Mouse (Mus musculus) neural tube, embryonic 15.5 days (tissue): ENCODE measurements around the gene Gm17581. TPM values are rescaled to one million over a fixed set of nuclear protein-coding genes. Genes with fewer than 3 reads are reported as not detected.
A peak's percentile ranks its signal among the peaks of the same experiment; 100 is the strongest.
"Not testable (repeated sequence)": the region's sequence is repeated elsewhere in the genome, so short reads cannot be mapped to it uniquely, and the experiment has no call there.

Experiments
- ATAC-seq: fragments of 200-750 bp; cut with Nextera tagmentation; 2 replicates; pipeline ENCODE4 v1.8.0; 2017; ENCODE audit warnings: mild to moderate bottlenecking, moderate TSS enrichment, moderate library complexity; ENCODE audit not compliant: low FRiP score
- H3K27ac ChIP-seq: fragments of 300-500 bp; sonication (generic); replicated peaks from 2 replicates; pipeline ENCODE4 v1.5.1; 2015; ENCODE audit warnings: mild to moderate bottlenecking, inconsistent platforms
- H3K27me3 ChIP-seq: fragments of 300-500 bp; sonication (generic); replicated peaks from 2 replicates; pipeline ENCODE4 v1.6.1; 2015; ENCODE audit warnings: inconsistent platforms
- H3K36me3 ChIP-seq: fragments of 300-500 bp; sonication (generic); 2 replicates; pipeline ENCODE4 v1.6.1; 2015; ENCODE audit warnings: inconsistent platforms
- H3K4me1 ChIP-seq: fragments of 300-500 bp; sonication (generic); 2 replicates; pipeline ENCODE4 v1.6.1; 2015; ENCODE audit warnings: inconsistent platforms
- H3K4me2 ChIP-seq: fragments of 300-500 bp; sonication (generic); 2 replicates; pipeline ENCODE4 v1.6.1; 2015; ENCODE audit warnings: inconsistent platforms, mild to moderate bottlenecking, moderate library complexity
- H3K4me3 ChIP-seq: fragments of 300-500 bp; sonication (generic); replicated peaks from 2 replicates; pipeline ENCODE4 v1.5.1; 2015; ENCODE audit warnings: mild to moderate bottlenecking, inconsistent platforms
- H3K9ac ChIP-seq: fragments of 300-500 bp; sonication (generic); replicated peaks from 2 replicates; pipeline ENCODE4 v1.6.1; 2015; ENCODE audit warnings: mild to moderate bottlenecking, inconsistent platforms
- H3K9me3 ChIP-seq: fragments of 300-500 bp; sonication (generic); replicated peaks from 2 replicates; pipeline ENCODE4 v1.6.1; 2016; ENCODE audit warnings: inconsistent platforms
- WGBS: fragments of 180-500 bp; shearing (Covaris S2); methylation state at CpG from one replicate; pipeline ENCODE4 v1.1.7; 2015; ENCODE audit warnings: mixed read lengths; 5-methylcytosine and 5-hydroxymethylcytosine counted together
- polyA plus RNA-seq: library from polyadenylated mRNA; unstranded; fragments of >200 nt; fragmentation: Nextera tagmentation; extraction: Ambion mirVana; gene quantifications from 2 replicates; pipeline ENCODE4 v1.2.1, GENCODE M21; 2015

Gene Gm17581
- not detected in 2 replicates for polyA plus RNA-seq

DNA sequence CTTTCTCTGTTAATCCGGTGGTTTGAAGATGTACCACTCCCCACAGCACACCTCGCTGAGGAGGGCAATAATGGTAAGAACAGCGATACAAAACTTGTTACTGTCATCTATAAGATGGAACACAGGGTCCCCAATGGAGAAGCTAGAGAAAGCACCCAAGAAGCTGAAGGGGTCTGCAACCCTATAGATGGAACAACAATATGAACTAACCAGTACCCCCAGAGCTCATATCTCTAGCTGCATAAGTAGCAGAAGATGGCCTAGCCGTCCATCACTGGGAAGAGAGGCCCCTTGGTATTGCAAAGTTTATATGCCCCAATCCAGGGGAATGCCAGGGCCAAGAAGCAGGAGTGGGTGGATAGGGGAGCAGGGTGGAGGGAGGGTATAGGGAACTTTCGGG lies at the start of gene Gm17581:
Gene Gm17581, minus strand, starts transcription at position 101 of the 400 bp plus-strand sequence.
- H3K27me3 ChIP-seq, H3K4me3 ChIP-seq, H3K9ac ChIP-seq, H3K4me2 ChIP-seq, H3K27ac ChIP-seq, ATAC-seq, H3K4me1 ChIP-seq, H3K9me3 ChIP-seq, H3K36me3 ChIP-seq: not testable (repeated sequence)
- 87% methylated on average over 5 of the region's 5 CpGs for WGBS

- Histone ChIP-seq H3K9ac (no peak overlapping the region), H3K27ac (no peak overlapping the region), H3K36me3 (no peaks in the 10 kb centered on the region), H3K4me3 (no peak overlapping the region), H3K9me3 (no peaks in the 10 kb centered on the region), H3K4me2 (no peak overlapping the region), H3K4me1 (peaks cover 5% of the 10 kb centered on the region; the same call in 1 of the 2 replicates), H3K27me3 (no peaks in the 10 kb centered on the region)
- WGBS = 68% methylated on average over 6 of the region's 6 CpGs
- ATAC-seq = no peak
Observed at GRCm38 (mm10) chr2:155784534-155784933, 48.9 kb upstream of the Gm17581 start.

- no peak overlapping the region for H3K27ac ChIP-seq
- no peak overlapping the region for H3K9ac ChIP-seq
- H3K4me3 ChIP-seq = no peak overlapping the region
- no peaks in the 10 kb centered on the region for H3K36me3 ChIP-seq
- H3K4me1 ChIP-seq = peaks cover 45% of the 10 kb centered on the region
- ATAC-seq = no peak
- WGBS = 79% methylated on average over 3 of the region's 3 CpGs
- 0 out of 2 replicates have a peak, but pooled peaks cover 2% of the 10 kb centered on the region for H3K27me3 ChIP-seq
- H3K4me2 ChIP-seq = no peak overlapping the region
- H3K9me3 ChIP-seq = no peaks in the 10 kb centered on the region
Observed at GRCm38 (mm10) chr2:155779506-155779905, 43.8 kb upstream of the Gm17581 start.

DNA sequence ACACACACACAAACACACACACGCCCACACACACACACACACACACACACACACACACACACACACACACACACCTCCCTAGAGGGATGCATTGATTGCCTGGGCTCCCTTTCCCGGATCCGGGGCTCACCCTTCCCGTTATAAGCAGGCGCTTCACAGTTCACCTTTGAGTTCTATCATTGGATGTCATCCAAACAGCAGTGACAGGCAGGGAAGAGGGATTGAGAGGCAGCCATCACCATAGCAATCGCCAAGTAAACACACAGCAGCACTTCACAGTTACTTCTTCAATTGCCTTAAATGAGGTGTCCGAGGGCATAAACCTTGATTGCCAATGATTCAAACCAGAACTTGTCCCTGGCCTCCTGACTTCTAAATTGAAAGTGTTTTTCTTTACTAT lies 43.4 kb upstream of the Gm17581 start:
- Histone ChIP-seq H3K4me2 (no peak overlapping the region), H3K27me3 (0 out of 2 replicates have a peak, but pooled peaks cover 6% of the 10 kb centered on the region), H3K4me3 (no peak overlapping the region), H3K9me3 (no peaks in the 10 kb centered on the region), H3K9ac (no peak overlapping the region), H3K4me1 (peaks cover 47% of the 10 kb centered on the region), H3K27ac (no peak overlapping the region), H3K36me3 (no peaks in the 10 kb centered on the region)
- 40% methylated on average over 7 of the region's 7 CpGs for WGBS
- no peak for ATAC-seq

DNA sequence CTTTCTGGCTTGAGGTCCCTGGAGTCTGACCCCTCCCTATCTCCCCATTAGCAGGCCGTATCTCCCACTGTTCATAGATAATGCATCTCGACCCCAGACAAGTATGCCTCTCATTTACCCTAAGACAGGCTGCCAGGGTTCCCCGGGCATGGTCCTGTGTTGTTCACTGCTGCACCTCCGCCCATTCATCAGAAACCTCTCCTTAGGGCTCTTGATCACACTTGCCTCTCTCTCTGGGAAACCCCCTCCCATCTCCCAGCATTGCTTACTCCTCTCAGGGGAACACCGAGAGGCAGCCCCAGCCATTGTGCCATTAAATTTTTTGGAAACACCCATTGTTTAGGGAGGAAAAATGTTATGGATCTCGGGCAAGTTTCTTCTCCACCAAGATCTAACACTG lies 42.3 kb upstream of the Gm17581 start:
- H3K27me3 ChIP-seq = peaks cover 13% of the 10 kb centered on the region
- H3K4me1 ChIP-seq = peaks cover 47% of the 10 kb centered on the region
- no peaks in the 10 kb centered on the region for H3K36me3 ChIP-seq
- H3K27ac ChIP-seq = no peak overlapping the region
- no peaks in the 10 kb centered on the region for H3K9me3 ChIP-seq
- H3K9ac ChIP-seq = no peak overlapping the region
- WGBS = 48% methylated on average over 6 of the region's 6 CpGs
- H3K4me2 ChIP-seq = peak overlapping the region; percentile 83
- ATAC-seq = no peak
- H3K4me3 ChIP-seq = no peak overlapping the region

- peak overlapping the region; percentile 83 for H3K4me2 ChIP-seq
- H3K4me3 ChIP-seq = no peak overlapping the region
- H3K9me3 ChIP-seq = no peaks in the 10 kb centered on the region
- no peak overlapping the region; the same call in 1 of the 2 replicates for H3K9ac ChIP-seq
- WGBS = 35% methylated on average over 4 of the region's 4 CpGs
- peaks cover 16% of the 10 kb centered on the region for H3K27me3 ChIP-seq
- no peak for ATAC-seq
- H3K27ac ChIP-seq = no peak overlapping the region
- H3K36me3 ChIP-seq = no peaks in the 10 kb centered on the region
- peaks cover 47% of the 10 kb centered on the region for H3K4me1 ChIP-seq
Observed at GRCm38 (mm10) chr2:155777688-155777985, 42.0 kb upstream of the Gm17581 start.

- Histone ChIP-seq H3K9me3 (no peaks in the 10 kb centered on the region), H3K4me3 (peak overlapping the region; percentile 79; the same call in 1 of the 2 replicates), H3K4me1 (peaks cover 47% of the 10 kb centered on the region), H3K9ac (no peak overlapping the region; the same call in 1 of the 2 replicates), H3K27me3 (peaks cover 16% of the 10 kb centered on the region), H3K4me2 (peak overlapping the region; percentile 83), H3K27ac (no peak overlapping the region), H3K36me3 (no peaks in the 10 kb centered on the region)
- no peak for ATAC-seq
- 65% methylated on average over 10 of the region's 10 CpGs for WGBS
Observed at GRCm38 (mm10) chr2:155776824-155777687, 41.4 kb upstream of the Gm17581 start.

- H3K27me3 ChIP-seq = peaks cover 16% of the 10 kb centered on the region
- H3K4me1 ChIP-seq = peaks cover 47% of the 10 kb centered on the region
- peak overlapping the region; percentile 84 for H3K9ac ChIP-seq
- WGBS = under 1% methylated on average over 39 of the region's 44 CpGs
- no peaks in the 10 kb centered on the region for H3K9me3 ChIP-seq
- peak overlapping the region; percentile 83 for H3K4me2 ChIP-seq
- H3K27ac ChIP-seq = peak overlapping the region; percentile 87
- peak overlapping the region; percentile 79 for H3K4me3 ChIP-seq
- no peaks in the 10 kb centered on the region for H3K36me3 ChIP-seq
- ATAC-seq = peak; percentile 82
Observed at GRCm38 (mm10) chr2:155775685-155776263, 40.1 kb upstream of the Gm17581 start.

- peak within 1 kb of the TSS; percentile 83 for H3K4me2 ChIP-seq
- H3K4me3 ChIP-seq = peak within 1 kb of the TSS; percentile 79
- peaks cover 16% of the 10 kb centered on the region for H3K27me3 ChIP-seq
- peak within 1 kb of the TSS; percentile 87 for H3K27ac ChIP-seq
- H3K9ac ChIP-seq = peak within 1 kb of the TSS; percentile 84
- H3K4me1 ChIP-seq = peaks cover 47% of the 10 kb centered on the region
- no peaks in the 10 kb centered on the region for H3K9me3 ChIP-seq
- 1% methylated on average over 68 of the region's 100 CpGs for WGBS
- H3K36me3 ChIP-seq = no peaks in the 10 kb centered on the region
- ATAC-seq = no peak
Observed at GRCm38 (mm10) chr2:155774927-155775684, 39.4 kb upstream of the Gm17581 start, which contains the start of gene Mmp24. TSS of gene Mmp24 (plus strand) at chr2:155775342.

GRCm38 (mm10) chr2:155774261-155774926 lies 38.7 kb upstream of the Gm17581 start:
- no peak for ATAC-seq
- Histone ChIP-seq H3K9me3 (no peaks in the 10 kb centered on the region), H3K36me3 (no peaks in the 10 kb centered on the region), H3K27ac (no peak overlapping the region; the same call in 1 of the 2 replicates), H3K4me3 (peak overlapping the region; percentile 79), H3K4me2 (peak overlapping the region; percentile 83), H3K4me1 (peaks cover 41% of the 10 kb centered on the region), H3K27me3 (peaks cover 16% of the 10 kb centered on the region), H3K9ac (peak overlapping the region; percentile 84; the same call in 1 of the 2 replicates)
- WGBS = 50% methylated on average over 11 of the region's 11 CpGs

GRCm38 (mm10) chr2:155773664-155774063 lies 38.0 kb upstream of the Gm17581 start:
- Histone ChIP-seq H3K27ac (no peak overlapping the region), H3K4me3 (no peak overlapping the region), H3K27me3 (peaks cover 16% of the 10 kb centered on the region), H3K9ac (no peak overlapping the region), H3K36me3 (no peaks in the 10 kb centered on the region), H3K4me2 (no peak overlapping the region), H3K4me1 (peaks cover 36% of the 10 kb centered on the region), H3K9me3 (no peaks in the 10 kb centered on the region)
- no peak for ATAC-seq
- WGBS = 70% methylated on average over 4 of the region's 4 CpGs
